Mouse (Mus musculus): ENCODE data around the gene Actr10. TPM values are rescaled to one million over a fixed set of nuclear protein-coding genes. Genes with fewer than 3 reads are reported as not detected.

The Actr10 gene
- total RNA-seq (2021): 100 to 1,000 TPM; 106 to 107 TPM
- long read RNA-seq, experiment 1, full-length matches to known transcripts: 31 of 33 reads
- long read RNA-seq, experiment 1, partial matches to known transcripts: 1 of 33 reads
- long read RNA-seq, experiment 1, other reads (novel, unspliced or antisense): 1 of 33 reads
- long read RNA-seq, experiment 2, full-length matches to known transcripts: 20 of 21 reads
- long read RNA-seq, experiment 2, partial matches to known transcripts: 0 of 21 reads
- long read RNA-seq, experiment 2, other reads (novel, unspliced or antisense): 1 of 21 reads

DNA sequence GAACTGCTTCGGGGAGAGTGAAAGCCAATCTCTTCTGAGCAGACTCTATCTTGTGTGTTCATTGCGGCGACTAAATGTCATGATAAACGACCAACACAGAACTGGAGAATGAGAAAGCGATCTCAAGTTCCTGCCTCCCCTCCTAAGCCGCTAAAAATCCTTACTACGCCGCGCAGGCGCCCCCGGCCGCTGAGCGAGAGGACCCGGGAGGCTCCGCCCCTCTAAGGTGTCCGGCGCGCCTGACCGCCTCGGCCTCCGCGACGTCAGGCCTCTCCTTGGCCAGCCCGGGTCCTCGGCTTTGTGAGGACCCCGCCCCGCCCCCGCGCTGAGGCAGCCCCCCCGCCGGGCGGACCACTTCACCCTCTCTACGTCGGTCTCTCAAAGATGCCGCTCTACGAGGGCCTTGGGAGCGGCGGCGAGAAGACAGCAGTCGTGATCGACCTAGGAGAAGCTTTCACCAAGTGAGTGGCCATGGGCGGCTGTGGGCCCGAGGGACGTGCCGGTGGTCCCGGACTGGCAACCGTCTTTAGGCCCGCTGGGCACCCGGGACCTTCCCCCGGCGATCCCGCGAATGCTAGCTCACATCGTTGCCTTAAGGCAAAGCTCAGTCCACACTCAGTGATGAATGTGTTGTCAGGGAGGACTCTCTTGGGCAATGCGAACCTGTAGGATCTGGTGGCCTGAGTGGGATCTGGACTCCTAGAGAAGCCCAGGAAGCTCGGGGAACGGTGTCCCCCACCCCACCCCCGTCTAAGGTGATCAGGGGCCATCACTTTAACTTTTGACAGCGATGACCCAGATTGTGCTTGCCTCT is at the start of gene Actr10:
Actr10 (plus strand) TSS at position 287 of the 814 bp plus-strand sequence.
- intact Hi-C loops (cut with DNase I; ENCODE audit: low total_unique reads): no loop called here
- peak; percentile 94 for DNase-seq

DNA sequence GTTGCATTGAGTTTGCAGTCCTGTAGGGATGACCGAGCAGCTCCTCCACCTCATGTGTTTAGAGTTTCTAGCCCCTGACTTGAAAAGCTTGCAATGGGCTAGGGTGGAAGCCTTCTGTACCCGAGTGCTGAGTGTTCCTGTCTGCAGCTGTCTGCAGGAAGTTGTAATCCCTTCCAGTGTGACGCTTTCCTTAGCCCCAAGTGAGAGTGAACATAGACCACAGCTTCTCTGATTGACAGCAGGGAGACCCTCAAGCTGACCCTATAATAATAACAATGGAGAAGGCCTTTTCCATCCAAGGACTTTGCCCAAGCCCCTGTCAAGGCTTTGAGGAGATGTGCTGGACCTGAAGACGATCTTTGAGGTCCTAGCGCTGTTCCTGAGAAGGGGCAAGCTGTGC is 47.3 kb upstream of the Actr10 start:
- DNase-seq: no peak
- intact Hi-C loops (cut with DNase I; ENCODE audit: low total_unique reads): loop anchor here (5.0 kb wide), 1 partner anchor 398 kb away; no protein-coding TSS in a partner anchor

DNA sequence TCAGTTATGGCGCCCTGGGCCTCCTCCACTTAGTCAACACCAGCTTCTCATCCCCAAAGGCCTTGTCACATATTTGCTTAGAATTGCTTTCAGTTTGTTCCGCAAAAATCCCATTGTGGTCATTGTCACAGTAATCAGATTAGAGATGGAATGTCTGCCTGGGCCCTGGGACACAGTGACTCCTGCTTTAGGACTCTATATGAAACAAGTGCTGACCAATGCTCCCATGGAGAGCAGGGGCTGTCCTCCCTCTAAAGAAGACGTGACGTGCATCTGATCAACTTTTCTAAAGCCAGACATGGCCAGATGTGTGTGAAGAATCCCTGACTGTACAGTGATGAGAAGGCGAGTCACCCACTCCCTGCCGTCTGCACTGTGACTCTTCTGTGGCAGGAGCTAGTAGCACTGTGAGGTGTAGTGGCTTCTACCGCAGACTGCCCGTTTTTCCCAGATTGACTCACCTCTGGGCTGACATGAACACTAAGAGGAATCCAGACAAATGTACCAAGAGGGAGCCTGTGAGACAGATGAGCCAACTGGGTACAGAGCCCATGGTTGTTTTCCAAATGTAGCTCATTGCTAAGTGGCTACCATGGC is 46.7 kb upstream of the Actr10 start:
- DNase-seq: no peak

DNA sequence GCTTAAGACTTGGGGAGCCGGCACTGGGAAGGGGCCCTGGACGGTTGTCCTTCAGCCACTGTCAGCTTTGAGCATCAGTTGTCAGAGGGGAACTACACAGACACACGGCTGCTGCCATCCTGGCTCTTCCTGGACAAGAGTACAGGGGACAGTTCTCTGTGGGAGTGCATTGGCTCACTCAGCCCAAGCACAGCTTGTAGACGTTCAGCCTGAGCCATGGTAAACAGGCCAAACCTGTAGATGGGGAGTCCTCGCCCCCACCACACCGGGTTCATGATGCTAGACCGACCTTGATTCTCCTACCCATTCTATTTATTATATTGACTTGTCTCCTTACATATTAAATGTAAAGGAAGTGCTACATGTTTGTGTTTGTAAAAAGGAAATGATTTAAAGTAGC is 42.4 kb upstream of the Actr10 start:
- DNase-seq: no peak
- intact Hi-C loops (cut with DNase I; ENCODE audit: low total_unique reads): no loop called here

More for the DNA sequence above, 46.7 kb upstream of the Actr10 start:
- intact Hi-C loops (cut with DNase I; ENCODE audit: low total_unique reads): loop anchor here (5.0 kb wide), 1 partner anchor 399 kb away; no protein-coding TSS in a partner anchor

DNA sequence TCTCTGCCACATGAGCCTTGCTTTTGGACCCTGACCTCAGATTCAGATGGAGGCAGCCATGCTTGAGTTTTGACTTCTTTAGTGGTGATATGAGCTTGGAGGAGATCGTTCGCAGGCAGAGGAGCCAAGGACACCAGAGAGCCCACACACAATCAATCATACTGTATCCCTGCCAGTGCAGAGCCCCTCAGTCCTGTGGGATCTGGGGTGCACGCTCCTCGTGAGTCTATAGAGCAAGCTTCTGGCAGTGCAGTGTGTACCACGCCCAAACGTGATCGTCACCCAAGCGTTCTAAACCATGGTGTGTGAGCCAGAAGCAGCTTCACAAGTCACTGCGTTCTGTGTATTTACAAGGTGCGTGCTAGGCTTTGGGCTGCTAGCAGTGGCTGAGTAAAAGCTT is 41.6 kb upstream of the Actr10 start:
- no peak for DNase-seq
- intact Hi-C loops (cut with DNase I; ENCODE audit: low total_unique reads): no loop called here

DNA sequence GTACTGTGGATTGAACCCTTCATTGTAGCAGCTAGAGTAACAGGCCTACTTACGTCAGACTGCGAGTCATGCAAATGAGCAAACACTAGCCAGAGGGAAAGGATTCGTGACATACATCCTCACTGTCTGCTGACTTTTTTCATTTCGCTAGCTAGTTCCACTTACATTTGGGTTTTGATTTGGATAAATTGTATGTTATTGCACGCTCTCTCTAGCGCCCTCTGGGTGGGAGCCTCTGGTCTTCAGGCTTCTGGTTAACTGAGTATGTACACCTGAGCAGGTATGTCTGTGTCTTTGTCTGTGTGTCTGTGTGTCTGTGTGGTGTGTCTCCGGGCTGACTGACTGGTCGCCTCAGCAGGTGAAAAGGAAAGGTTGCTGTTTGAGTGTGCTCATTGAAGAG is 40.2 kb upstream of the Actr10 start:
- DNase-seq: no peak
- intact Hi-C loops (cut with DNase I; ENCODE audit: low total_unique reads): no loop called here

DNA sequence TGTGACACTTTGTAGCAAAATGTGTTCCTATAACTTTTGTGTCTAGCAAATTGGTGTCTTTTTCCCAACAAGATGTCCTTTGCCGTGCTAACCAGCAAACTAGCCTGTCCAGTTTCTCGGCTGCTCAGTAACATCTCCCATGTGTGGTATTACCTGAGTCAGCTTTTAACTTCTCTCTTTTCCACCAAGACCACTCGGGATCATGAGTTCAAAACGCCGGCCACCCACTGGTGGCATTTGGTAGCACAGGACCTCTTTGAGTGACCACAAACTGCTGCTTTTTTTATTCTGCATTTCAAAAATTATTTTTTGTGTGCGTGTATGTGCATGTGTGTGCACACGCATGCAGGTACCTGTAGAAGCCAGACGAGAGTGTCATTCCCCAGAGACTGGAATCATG is 39.2 kb upstream of the Actr10 start:
- intact Hi-C loops (cut with DNase I; ENCODE audit: low total_unique reads): no loop called here
- DNase-seq: no peak

DNA sequence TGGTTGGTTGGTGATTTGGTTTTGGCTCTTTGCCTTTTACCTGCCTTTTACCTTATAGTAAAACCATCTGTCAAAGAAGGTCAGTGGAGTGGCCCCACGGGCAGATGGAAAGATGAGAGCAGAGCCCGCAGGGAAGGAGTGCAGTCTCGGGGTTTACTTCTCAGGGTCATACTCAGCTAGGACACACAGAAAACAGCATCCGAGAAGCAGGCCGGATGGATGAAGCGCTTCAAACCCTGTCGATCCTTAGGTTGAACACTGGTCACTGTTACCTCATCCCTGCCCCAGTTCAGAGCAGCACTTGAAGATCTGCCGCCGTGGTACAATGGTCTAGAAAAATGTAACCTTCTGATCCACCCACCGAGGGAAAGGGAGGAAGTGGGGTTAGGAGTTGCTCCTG is 33.2 kb upstream of the Actr10 start:
- intact Hi-C loops (cut with DNase I; ENCODE audit: low total_unique reads): no loop called here
- DNase-seq: no peak

DNA sequence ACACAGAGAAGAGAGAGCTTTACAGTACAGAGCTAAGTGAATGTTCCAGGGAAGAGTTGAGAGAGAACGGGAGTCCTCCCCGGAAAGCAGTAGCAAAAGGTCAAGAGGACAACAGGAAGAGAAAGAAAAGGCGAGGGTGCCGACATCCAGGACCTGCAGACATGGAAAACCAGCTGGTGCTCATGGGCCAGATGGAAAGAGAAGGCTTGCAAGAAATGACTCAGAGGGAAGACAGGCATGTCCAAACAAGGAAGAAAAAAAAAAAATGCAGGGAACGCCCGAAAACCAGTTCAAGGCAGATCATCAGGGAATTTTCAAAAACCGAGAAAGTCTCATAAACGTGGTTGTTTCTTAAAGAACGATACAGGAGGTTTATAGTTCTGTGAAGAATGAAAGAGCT is 30.8 kb upstream of the Actr10 start:
- intact Hi-C loops (cut with DNase I; ENCODE audit: low total_unique reads): no loop called here
- DNase-seq: peak; percentile 38

DNA sequence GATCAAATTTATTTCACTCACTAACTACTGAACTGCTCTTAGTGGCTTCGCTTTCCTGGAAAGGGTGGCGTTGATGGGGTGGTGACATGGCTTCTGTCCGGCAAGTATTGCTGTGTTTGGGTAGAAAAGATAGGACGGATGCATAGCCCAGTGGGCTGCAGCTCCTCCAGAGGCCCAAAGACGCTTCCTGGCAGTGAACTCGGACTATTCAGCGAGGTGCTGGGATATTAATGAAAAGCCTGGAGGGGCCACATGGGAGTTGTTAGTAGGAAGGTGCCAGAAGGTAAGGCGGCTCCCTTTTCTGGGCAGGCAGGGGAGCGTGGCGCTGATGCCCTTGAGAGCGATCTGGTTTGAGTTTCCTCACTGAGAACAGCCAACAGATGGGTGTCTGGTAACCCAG is 30.0 kb upstream of the Actr10 start:
- DNase-seq: no peak
- intact Hi-C loops (cut with DNase I; ENCODE audit: low total_unique reads): no loop called here

DNA sequence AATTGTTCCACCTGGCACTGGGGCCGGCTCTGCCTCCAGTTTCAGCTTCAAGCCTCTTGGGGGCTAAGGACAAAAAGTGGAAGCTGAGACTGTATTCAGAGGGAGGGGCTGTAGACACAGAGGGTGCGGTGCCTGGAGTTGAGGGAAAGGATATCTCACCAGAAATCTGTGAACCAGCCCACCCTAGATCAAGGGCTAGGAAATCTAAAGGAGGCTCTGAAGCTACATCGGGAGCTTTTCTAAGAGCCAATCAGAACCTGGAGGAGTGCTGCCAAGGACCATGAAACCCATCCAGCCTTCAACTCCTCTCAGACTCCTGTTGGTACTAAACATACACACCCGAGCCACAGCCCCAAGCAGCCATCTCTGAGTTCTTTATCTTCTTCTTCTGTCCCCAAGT is 29.6 kb upstream of the Actr10 start:
- intact Hi-C loops (cut with DNase I; ENCODE audit: low total_unique reads): no loop called here
- no peak for DNase-seq

DNA sequence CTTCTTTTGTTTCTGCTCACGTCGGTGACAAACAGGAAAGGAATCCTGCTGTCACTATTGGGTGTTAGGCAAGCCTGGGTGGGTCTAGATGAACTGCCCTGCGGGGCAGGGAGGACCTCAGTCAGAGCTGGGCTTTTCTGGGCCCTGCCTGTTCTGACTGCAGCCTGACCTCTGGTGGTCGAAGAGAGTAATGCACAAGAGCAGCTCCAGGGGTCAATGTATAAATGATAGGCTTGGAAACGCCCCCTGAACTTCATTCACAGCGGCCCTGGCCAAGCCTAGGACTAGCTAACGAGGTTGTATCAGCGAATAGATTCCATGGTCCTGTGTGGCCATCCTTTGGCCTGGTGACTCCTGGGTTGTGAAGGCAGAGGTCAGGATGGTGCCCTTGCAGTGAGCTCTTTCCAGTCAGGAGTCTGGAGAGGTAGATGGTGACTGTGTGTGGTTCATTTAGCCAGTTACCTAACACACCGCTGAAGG is 27.4 kb upstream of the Actr10 start:
- peak; percentile 79 for DNase-seq
- intact Hi-C loops (cut with DNase I; ENCODE audit: low total_unique reads): loop anchor here (5.0 kb wide), 1 partner anchor 418 kb away; no protein-coding TSS in a partner anchor

DNA sequence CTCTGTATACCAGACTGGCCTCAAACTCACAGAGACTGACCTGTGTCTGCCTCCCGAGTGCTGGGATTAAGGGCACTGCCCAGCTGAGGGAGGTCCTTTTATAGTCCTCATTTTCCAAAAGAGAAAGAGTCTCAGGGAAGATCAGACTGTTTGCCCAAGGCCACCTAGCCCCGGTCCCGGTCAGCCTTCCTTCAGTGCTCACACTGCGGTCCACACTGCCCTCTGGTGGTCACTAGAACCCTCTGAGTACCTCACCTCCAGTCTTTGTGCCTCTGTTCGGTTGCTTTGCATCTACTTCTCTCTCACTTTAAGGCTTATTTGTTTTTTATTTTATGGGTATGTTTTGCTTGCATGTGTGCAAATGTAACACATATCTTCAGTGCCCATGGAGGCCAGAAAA is 26.6 kb upstream of the Actr10 start:
- intact Hi-C loops (cut with DNase I; ENCODE audit: low total_unique reads): loop anchor here (5.0 kb wide), 1 partner anchor 419 kb away; no protein-coding TSS in a partner anchor
- peak; percentile 85 for DNase-seq

DNA sequence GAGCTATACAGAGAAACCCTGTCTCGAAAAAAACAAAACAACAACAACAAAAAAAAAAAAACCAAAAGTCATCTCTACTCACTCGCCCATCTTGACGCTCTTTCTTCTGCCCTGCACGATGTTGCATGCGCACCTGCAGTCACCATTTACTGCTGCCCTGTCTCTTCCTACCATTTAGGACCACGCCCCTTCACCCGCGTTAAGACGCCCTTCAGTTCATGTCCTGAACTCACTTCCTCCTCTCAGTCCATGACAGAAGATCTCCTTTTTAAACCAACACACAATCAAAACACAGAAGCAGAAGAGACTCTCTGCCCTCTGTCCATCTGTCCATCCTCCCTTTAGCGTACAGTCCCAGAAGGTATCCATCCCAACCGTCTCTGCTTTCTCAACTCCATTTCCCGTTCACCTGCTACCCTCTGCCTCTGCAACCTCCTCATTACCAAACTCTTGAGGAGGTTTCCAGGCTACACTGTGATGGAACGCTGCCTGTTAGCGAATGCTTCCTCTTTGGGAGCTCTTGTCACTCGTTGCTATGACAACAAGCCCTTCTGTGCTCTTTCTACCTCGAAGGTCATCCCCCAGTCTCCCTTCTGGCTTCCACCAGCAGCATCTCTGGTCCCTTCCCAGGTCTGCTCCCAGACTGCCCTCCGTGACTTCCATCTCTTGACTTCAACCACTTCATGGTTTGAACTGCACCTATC is 25.8 kb upstream of the Actr10 start:
- DNase-seq: no peak

DNA sequence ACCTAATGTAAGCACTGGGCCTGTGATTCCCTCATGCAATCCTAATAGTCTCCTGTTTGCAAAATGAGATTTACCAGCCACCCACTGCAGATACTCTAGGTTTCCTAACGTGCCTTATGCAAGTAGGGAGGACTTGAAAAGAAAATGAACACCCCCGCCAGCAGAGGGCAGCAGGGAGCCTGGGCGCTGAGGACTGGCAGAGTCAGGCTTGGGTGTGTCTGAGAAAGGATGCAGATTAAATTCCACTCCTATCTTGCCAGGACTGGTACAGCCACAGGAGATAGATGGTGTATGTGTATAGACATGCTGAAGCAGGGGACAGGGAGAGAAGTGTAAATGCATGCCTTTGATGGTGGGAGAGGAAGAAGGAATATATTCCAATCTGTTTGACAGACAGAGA is 24.2 kb upstream of the Actr10 start:
- intact Hi-C loops (cut with DNase I; ENCODE audit: low total_unique reads): loop anchor here (5.0 kb wide), 1 partner anchor 421 kb away; no protein-coding TSS in a partner anchor
- peak; percentile 75 for DNase-seq

More for the DNA sequence above, 25.8 kb upstream of the Actr10 start:
- intact Hi-C loops (cut with DNase I; ENCODE audit: low total_unique reads): loop anchor here (5.0 kb wide), 1 partner anchor 420 kb away; no protein-coding TSS in a partner anchor

DNA sequence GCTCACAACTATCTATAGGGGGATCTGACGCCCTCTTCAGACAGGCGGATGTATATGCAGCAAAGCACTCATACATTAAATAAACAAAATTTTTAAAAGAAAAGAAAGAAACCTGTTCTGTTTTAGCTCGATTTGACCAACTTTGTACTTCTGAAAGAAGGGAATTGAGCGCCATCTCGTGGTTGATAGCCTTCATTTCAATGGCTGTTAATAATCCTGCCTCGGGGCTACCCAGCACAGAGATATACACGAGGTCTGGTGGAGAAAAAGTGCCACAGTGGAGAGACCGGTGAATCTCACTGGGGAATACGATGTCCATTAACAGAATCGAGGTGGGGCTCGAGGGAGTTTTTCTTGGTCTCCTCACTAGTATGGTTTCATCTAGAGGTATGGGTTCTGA is 23.3 kb upstream of the Actr10 start:
- intact Hi-C loops (cut with DNase I; ENCODE audit: low total_unique reads): loop anchor here (5.0 kb wide), 1 partner anchor 422 kb away; no protein-coding TSS in a partner anchor
- no peak for DNase-seq

DNA sequence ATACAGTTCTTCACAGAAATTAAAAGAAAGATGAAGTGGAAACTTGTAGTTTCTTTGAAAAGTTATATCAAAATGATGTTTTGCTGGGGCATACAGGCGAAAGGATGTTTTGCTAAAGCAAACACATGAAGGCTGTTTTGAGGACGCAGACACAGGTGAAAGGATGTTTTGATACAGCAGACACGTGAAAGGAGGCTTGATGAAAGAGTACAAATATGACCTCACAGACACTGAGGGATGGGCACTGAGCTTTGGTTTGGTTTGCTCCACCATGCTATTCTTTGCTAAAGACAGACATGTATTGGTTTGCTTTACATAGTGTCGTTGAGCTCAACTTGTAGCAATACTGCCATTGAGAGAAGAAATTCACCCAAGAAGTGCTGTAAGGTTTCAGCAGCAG is 7.9 kb upstream of the Actr10 start:
- no peak for DNase-seq
- intact Hi-C loops (cut with DNase I; ENCODE audit: low total_unique reads): no loop called here

DNA sequence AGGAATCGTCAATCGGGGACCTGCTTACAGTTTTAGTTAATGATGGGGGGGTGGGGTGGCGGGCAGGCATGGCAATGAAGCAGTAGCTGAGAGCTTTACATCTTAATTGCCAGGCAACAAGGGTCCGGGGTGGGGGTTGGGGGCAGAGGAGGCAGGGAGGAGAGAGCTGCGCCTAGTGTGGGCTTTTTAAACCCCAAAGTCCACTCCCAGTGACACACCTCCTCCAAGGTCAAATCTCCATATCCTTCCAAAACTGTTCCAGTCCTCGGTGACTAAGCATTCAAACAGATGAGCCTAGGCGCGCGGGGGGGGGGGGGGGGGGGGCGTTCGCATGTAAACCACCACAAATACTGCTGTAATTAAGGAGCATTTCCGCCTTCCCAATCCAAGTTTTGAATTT is 507 bp upstream of the Actr10 start:
- no peak for DNase-seq
- intact Hi-C loops (cut with DNase I; ENCODE audit: low total_unique reads): no loop called here

DNA sequence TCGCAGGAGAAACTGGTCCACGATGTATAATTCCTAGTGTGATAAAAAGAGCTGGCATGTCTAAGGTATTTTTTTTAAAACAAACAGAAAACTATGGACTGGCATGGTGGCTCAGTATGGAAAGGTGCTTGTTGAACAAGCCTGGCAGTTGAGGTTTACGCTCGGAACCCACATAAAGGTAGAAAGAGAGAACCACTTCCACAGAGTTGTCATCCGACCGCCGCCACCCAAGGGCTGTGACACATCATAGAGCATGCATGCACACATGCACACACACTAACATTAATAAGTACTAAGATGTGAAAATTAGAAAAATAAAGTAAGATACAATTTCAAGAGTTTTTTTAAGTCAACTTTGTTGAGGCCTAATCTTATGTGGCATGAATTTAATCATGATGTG is 3.1 kb downstream of the Actr10 start:
- DNase-seq: no peak
- intact Hi-C loops (cut with DNase I; ENCODE audit: low total_unique reads): no loop called here

DNA sequence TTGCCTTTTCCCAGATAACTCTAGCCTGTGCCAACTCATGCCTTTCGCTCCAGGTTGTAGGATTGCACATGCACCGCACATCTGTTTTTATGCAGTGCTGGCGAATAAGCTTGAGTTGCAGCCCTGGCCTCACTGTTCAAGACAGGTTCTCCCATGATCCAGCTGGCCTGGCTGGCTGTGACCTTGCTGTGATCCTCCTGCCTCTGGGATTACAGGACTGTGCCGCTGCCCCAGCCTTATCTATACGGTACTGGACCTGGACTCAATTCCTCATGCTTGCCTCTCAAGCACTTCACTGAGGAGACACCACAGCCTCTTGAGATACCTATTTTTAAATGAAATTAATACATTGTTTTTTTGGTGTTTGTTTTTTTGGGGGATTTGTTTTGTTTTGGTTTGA is 6.5 kb downstream of the Actr10 start:
- DNase-seq: no peak
- intact Hi-C loops (cut with DNase I; ENCODE audit: low total_unique reads): no loop called here

All from gastrocnemius, postnatal 14 days (tissue).